Mouse (Mus musculus) R1 (cell line): ENCODE measurements at regions not wholly inside any gene's neighbourhood (a gene's known extent, or its start where the extent isn't known, plus 50 kb on each side); places are given as distances from the start of the nearest gene placed in this dataset.
A peak's percentile ranks its signal among the peaks of the same experiment; 100 is the strongest.

ENCODE experiments used
- DNase-seq: peaks from one replicate; pipeline ENCODE4 v3.0.0-alpha.2; 2018; ENCODE audit warnings: low read depth, low spot score

GRCm38 (mm10) chr5:111829891-111830290 is 96.2 kb downstream of the Gm26897 start:
- DNase-seq, result no peak

- peak; percentile 37 for DNase-seq
Observed at GRCm38 (mm10) chr5:111835737-111836667, 102.3 kb downstream of the Gm26897 start.

- DNase-seq, result no peak
Observed at GRCm38 (mm10) chr5:111836668-111837234, 103.0 kb downstream of the Gm26897 start.

GRCm38 (mm10) chr5:111842461-111842860 is 108.7 kb downstream of the Gm26897 start:
- peak; percentile 36 for DNase-seq

GRCm38 (mm10) chr5:111843622-111844239 is 110.0 kb downstream of the Gm26897 start:
- no peak for DNase-seq

- no peak for DNase-seq
Observed at GRCm38 (mm10) chr5:111844528-111844927, 110.8 kb downstream of the Gm26897 start.

- peak; percentile 87 for DNase-seq
Observed at GRCm38 (mm10) chr5:111848917-111849316, 115.2 kb downstream of the Gm26897 start.

GRCm38 (mm10) chr5:111852682-111853081 is 119.0 kb downstream of the Gm26897 start:
- no peak for DNase-seq

GRCm38 (mm10) chr5:111855366-111855765 is 121.6 kb downstream of the Gm26897 start:
- DNase-seq, result no peak

GRCm38 (mm10) chr5:111857200-111857599 is 123.5 kb downstream of the Gm26897 start:
- DNase-seq, result no peak

GRCm38 (mm10) chr5:111860436-111860835 is 126.7 kb downstream of the Gm26897 start:
- peak; percentile 37 for DNase-seq

- peak; percentile 61 for DNase-seq
Observed at GRCm38 (mm10) chr5:111862331-111862730, 128.6 kb downstream of the Gm26897 start.

- DNase-seq, result no peak
Observed at GRCm38 (mm10) chr5:111863922-111864321, 130.2 kb downstream of the Gm26897 start.

- DNase-seq, result no peak
Observed at GRCm38 (mm10) chr5:111864606-111865005, 130.9 kb downstream of the Gm26897 start.

- no peak for DNase-seq
Observed at GRCm38 (mm10) chr5:111869011-111869410, 135.3 kb downstream of the Gm26897 start.

- no peak for DNase-seq
Observed at GRCm38 (mm10) chr5:111877165-111877793, 143.6 kb downstream of the Gm26897 start.

- DNase-seq, result peak; percentile 70
Observed at GRCm38 (mm10) chr5:111879044-111879443, 145.3 kb downstream of the Gm26897 start.

GRCm38 (mm10) chr5:111880268-111880667 is 146.5 kb downstream of the Gm26897 start:
- no peak for DNase-seq

- peak; percentile 31 for DNase-seq
Observed at GRCm38 (mm10) chr5:111881517-111881916, 147.8 kb downstream of the Gm26897 start.

GRCm38 (mm10) chr5:111887281-111887680 is 153.6 kb downstream of the Gm26897 start:
- no peak for DNase-seq

- no peak for DNase-seq
Observed at GRCm38 (mm10) chr5:111890800-111891199, 157.1 kb downstream of the Gm26897 start.

- DNase-seq, result no peak
Observed at GRCm38 (mm10) chr5:111891261-111891693, 157.6 kb downstream of the Gm26897 start.
